Mouse (Mus musculus) mammary gland, adult 2 months (tissue): ENCODE results near the gene Dnaaf2. TPM values are rescaled to one million over a fixed set of nuclear protein-coding genes. Genes with fewer than 3 reads are reported as not detected.

Source experiments
- polyA plus RNA-seq: library from polyadenylated mRNA; depleted of rRNA; stranded (reverse); fragments of >200 nt; gene quantifications from 2 replicates; pipeline ENCODE4 v1.2.3, GENCODE M21; 2012; ENCODE audit warnings: low replicate concordance; rRNA removed

The Dnaaf2 gene
- polyA plus RNA-seq, result 0.93 and 0.97 TPM in 2 replicates

DNA sequence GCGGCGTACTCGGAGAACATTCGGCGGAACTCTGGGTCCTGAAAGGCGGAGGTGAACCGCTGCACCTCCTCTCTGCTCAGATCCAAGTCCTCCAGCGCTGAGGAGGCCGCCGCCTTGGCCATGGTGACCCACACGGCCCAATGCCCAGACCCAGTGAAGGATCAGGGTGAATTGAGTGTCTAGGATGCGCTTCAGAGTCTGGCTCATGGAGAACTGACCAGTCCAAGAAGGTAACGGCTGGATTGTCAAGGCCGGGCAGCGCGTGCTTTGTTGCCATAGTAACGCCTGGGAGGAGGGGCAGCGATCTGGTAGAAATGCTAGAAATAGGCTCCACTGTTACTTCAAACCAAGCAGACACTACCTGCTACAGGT, at the start of gene Dnaaf2:
Gene Dnaaf2 (minus strand): TSS at position 266 of the 372 bp plus-strand sequence.

DNA sequence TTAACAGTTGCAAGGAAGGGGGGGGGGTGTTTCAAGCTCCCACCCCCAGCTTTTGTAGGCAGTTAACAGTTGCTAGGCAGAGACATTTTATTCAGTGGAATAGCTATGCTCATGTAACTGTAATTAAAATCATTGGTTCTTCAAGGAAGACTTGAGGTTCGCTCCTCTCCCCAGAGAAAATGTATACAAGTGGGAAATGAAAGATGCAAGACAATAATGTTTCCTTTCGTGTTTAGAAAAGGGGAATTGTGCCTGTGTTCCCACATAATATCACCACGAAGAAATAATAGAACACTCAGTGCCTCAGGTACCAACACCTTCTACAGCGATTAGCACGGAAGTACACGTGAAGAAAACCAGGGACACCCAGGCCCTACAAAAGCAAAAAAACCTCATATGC, 42.6 kb upstream of the Dnaaf2 start, which contains the start of gene Klhdc1:
Gene Klhdc1 (plus strand): TSS at position 301 of the 400 bp plus-strand sequence.

DNA sequence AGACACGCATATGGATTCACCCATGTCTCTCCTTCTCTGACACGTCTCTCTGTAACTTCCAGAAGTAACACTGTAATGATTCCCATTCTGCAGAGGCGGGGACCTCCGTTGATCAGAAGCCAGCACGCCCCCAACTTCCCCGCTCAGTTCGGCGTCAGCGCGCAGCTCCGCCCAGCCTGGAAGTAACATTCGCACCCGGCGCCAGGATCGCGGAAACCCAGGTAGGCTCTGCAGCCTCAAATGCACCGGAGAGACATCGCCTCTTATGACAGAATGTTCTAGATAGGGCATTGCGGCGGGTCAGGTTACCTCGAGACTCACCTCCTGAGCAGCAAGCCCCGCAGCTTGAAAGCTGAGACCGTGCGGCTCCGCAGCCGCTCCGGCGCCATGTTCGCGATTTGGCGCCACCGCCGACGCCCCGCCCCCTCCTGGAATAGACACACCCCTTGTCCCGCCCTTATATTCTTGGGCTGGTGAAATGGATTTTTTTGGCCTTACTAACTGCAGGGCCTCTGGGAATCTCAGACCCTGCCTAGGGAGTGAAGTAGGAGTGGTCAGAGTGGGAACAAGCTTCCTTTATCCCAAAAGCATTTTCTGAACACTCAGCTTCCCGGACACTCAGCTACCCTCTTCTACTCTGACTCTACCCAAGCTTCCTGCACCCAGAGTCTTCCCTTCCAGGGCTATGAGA, 29.7 kb upstream of the Dnaaf2 start, which contains the start of gene Pole2:
Gene Pole2 (minus strand): TSS at position 420 of the 691 bp plus-strand sequence.

DNA sequence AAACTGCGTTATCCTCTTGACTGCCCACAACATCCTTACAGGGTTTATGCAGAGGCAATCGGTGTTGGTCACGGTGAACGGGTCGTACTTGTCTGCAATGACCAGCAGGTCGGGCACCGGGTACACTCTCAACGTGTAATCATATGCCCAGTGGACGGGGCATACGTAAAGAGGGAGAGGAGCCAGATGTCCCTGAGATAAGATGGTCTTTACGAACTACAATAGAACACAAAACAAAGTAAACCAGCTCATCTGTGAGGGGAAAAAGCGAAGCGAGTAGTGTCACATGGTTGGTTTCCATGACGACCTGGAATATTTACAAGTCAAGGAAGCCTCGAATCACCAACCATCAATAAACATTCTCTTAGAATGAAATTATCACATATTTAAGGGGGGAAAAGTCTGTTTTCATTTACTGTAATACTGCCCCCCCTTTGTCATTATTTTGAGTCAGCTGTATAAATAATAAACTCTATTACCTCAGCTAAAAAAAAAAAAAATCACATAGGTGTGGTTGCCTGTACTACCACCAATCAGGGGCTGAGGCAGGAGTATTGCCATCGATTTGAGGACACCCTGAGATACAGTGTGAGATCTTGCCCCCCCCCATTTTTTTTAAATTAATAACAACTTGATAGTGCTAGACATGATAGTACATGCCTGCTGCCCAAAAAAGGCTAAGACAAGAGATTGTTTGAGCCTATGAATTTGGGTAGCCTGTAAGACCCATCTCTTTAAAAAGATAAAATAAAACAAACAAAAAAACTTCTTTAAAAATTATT, 6.0 kb upstream of the Dnaaf2 start, which contains the start of gene Gm49384:
Gene Gm49384 (minus strand): TSS at position 216 of the 782 bp plus-strand sequence.

DNA sequence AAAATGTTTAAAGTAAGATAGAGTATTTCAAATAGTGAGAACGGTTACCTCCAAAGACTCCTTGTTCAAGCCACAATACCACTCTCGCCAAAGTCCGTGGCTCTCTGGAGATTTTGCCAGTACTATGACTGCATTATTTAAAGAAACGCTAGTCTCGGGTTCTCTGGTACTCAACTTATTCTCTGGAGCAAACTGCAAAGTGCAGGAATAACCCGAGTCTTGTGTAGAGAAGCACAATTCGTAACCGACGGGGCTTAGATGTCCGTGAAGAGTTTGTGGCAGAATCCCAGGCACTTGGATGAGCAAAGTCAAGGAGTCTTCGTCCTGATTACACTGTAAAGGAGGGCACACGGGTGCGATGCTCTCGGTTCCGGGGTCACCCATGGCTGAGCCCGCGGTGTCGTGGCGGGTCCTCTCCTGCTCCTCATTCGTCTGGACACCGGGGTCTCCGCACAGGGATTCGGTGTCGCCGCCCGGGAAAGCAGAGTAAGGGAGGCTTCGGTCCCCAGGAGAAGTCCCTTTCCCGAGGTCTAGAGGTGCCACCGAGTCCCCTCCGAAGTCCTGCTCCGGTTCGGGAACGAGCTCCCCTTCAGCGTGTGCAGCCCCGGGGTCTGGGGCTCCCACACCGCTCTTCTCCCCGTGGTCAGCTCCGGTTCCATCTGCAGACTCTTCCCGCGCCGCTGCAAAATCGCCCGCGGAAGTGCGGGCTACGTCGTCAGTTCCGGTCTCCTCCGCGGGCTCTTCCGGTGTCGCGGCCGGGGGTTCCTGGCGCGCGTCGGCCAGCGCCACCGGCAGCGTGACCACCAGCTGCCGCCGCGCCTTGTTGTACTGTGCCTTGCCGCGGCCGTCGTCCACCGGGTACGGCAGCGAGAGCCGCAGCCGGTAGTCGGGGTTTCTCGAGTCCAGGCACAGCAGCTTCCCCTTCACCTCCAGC, 1.5 kb downstream of the Dnaaf2 start, which contains the start of gene Gm49383:
Gene Gm49383 (minus strand): TSS at position 661 of the 934 bp plus-strand sequence.

DNA sequence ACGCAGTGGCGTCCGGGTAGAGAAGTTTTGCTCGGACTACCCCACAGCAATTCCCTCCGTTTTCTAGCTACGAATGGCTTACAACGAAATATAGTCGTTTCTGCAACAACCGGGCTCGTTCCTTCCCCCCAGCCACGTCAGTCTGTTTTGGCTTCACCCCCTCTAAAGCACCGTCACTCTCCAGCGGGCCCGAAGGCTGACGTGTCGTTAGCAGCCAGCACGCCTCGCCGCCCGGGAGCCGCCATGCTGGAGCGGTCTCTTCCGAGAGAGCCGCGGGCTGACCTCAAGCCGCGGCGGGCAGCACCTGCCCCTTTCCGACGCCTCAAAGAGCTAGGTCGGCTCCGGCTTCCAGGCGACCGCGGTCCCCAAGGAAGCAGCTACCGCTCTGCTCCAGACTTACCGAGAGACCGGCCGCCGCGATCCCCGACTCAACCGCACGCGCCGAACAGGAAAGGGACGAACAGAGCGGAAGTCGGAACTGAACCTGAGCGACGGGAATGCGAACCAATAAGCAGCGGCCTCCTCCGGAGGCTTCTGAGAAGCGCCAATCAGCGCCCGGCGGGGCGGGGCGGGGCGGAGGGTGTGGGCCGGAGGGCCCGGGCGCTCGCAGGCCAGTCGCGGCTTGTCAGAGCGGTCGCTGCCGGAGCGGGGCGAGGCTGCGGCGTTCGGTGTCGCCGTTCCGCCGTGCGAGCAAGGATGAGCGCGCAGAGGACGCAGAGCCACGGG, 14.5 kb downstream of the Dnaaf2 start, which contains the start of the genes Rpl36al and Mgat2:
Gene Rpl36al (minus strand): TSS at position 501 of the 726 bp plus-strand sequence.
Gene Mgat2 (plus strand): TSS at position 575 of the 726 bp plus-strand sequence.

DNA sequence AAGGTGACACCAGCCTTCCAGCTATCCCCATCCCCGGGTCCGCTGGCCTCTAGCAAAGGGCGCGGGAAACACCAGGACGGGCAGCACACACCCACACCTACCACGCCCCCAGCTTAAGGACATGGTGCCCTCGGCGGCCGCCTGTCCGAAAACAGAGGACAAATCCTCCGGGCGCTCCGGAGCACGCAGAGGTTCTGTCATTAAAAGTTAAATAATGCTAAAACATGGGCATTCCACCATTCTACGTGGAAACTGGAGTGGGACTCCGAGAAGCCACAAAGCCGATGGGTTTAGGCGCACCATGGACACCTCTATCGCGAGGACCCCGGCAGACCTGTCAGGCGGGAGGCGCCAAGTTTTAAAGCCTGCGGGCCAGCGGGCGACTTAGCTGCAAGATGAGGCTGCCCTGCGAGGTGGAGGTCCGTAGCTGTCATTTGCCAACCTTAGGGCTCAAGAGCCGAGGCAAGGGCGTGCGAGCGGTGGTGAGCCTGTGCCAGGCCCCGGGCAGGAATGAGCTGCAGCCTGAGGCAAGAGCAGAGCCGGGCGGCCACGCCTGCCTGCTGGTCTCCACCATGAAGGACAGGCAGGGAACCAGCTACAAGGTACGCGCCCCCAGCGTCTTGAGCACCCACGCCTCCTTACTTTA, 29.6 kb downstream of the Dnaaf2 start, which contains the start of gene Lrr1:
Gene Lrr1 (plus strand): TSS at position 354 of the 646 bp plus-strand sequence.

DNA sequence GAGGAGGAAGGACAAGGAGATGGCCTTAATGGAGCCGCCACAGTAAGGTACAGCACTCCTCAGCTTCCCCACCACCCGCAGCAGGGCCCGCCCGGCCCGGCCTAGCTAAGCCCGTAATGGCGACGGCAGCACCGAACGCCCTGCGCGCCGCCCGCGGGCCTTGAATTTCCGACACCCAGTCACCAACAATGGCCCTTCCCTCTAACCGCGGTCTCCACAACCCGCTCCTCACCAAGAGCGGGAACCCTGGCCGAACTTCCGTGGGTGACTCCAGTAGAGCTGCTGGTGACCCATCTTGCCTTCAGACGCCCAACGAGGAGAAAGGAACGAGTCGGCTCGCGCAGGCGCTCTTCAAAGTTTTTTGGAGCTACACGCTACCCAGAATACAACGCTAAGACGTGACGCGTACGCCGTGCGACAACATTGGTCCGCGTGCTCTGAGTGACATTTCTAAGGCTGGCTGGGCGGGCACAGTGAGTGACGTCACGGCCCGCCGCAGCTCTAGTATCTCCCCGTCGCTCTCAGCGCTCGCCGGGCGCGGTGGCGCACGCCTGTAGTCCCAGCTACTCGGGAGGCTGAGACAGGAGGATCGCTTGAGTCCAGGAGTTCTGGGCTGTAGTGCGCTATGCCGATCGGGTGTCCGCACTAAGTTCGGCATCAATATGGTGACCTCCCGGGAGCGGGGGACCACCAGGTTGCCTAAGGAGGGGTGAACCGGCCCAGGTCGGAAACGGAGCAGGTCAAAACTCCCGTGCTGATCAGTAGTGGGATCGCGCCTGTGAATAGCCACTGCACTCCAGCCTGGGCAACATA, 39.3 kb downstream of the Dnaaf2 start, which contains the start of gene Rps29:
Gene Rps29 (minus strand): TSS at position 422 of the 813 bp plus-strand sequence.

Other genes with a start within 250 kb of the Dnaaf2 start
- gene Rps29, start 39.2 kb downstream of the Dnaaf2 start, polyA plus RNA-seq, result 1,350 and 1,796 TPM in 2 replicates
- 0.11 and 1.0 TPM in 2 replicates for gene Lrr1, start 29.6 kb downstream of the Dnaaf2 start, polyA plus RNA-seq
- 59.4 and 77.1 TPM in 2 replicates for gene Rpl36al, start 14.3 kb downstream of the Dnaaf2 start, polyA plus RNA-seq
- gene Mgat2, start 14.3 kb downstream of the Dnaaf2 start, polyA plus RNA-seq, result 14.8 and 22.5 TPM in 2 replicates
- 2.9 and 3.3 TPM in 2 replicates for gene Gm49383, start 1.3 kb downstream of the Dnaaf2 start, polyA plus RNA-seq
- 0.16 TPM in 1 of 2 replicates, not detected in the other for gene Gm49384, start 5.8 kb upstream of the Dnaaf2 start, polyA plus RNA-seq
- 2.3 and 5.6 TPM in 2 replicates for gene Pole2, start 29.8 kb upstream of the Dnaaf2 start, polyA plus RNA-seq
- 1.5 and 4.8 TPM in 2 replicates for gene Klhdc1, start 42.7 kb upstream of the Dnaaf2 start, polyA plus RNA-seq
- 35.6 and 52.1 TPM in 2 replicates for gene Klhdc2, start 98.3 kb upstream of the Dnaaf2 start, polyA plus RNA-seq
- gene Nemf, start 158.7 kb upstream of the Dnaaf2 start, polyA plus RNA-seq, result 2.2 and 6.0 TPM in 2 replicates
- 69.2 and 273 TPM in 2 replicates for gene Arf6, start 173.7 kb upstream of the Dnaaf2 start, polyA plus RNA-seq
- 1.3 and 6.8 TPM in 2 replicates for gene Gm9887, start 174.0 kb upstream of the Dnaaf2 start, polyA plus RNA-seq